Mouse (Mus musculus) midbrain, embryonic 15.5 days (tissue): ENCODE results near the gene Jam3. TPM values are rescaled to one million over a fixed set of nuclear protein-coding genes. Genes with fewer than 3 reads are reported as not detected.

Experiments used
- ATAC-seq: fragments of 200-750 bp; cut with Nextera tagmentation; replicated peaks from 2 replicates; pipeline ENCODE4 v1.8.0; 2017; ENCODE audit warnings: moderate TSS enrichment
- H3K27ac ChIP-seq: fragments of 300-500 bp; sonication (generic); 2 replicates; pipeline ENCODE4 v1.5.1; 2015; ENCODE audit warnings: mild to moderate bottlenecking, inconsistent platforms
- H3K27me3 ChIP-seq: fragments of 300-500 bp; sonication (generic); replicated peaks from 2 replicates; pipeline ENCODE4 v1.6.1; 2015; ENCODE audit warnings: inconsistent platforms
- H3K36me3 ChIP-seq: fragments of 300-500 bp; sonication (generic); replicated peaks from 2 replicates; pipeline ENCODE4 v1.6.1; 2015; ENCODE audit warnings: inconsistent platforms
- H3K4me1 ChIP-seq: fragments of 300-500 bp; sonication (generic); 2 replicates; pipeline ENCODE4 v1.6.1; 2015; ENCODE audit warnings: inconsistent platforms
- H3K4me2 ChIP-seq: fragments of 300-500 bp; sonication (generic); 2 replicates; pipeline ENCODE4 v1.6.1; 2015; ENCODE audit warnings: inconsistent platforms, mild to moderate bottlenecking, moderate library complexity
- H3K4me3 ChIP-seq: fragments of 300-500 bp; sonication (generic); 2 replicates; pipeline ENCODE4 v1.5.1; 2015; ENCODE audit warnings: mild to moderate bottlenecking, inconsistent platforms
- H3K9ac ChIP-seq: fragments of 300-500 bp; sonication (generic); 2 replicates; pipeline ENCODE4 v1.6.1; 2015; ENCODE audit warnings: mild to moderate bottlenecking, inconsistent platforms
- H3K9me3 ChIP-seq: fragments of 300-500 bp; sonication (generic); 2 replicates; pipeline ENCODE4 v1.6.1; 2016; ENCODE audit warnings: inconsistent platforms
- WGBS: fragments of 180-500 bp; shearing (Covaris S2); methylation state at CpG from one replicate; pipeline ENCODE4 v1.1.7; 2015; ENCODE audit warnings: mixed read lengths; 5-methylcytosine and 5-hydroxymethylcytosine counted together
- polyA plus RNA-seq: library from polyadenylated mRNA; unstranded; fragments of >200 nt; fragmentation: Nextera tagmentation; extraction: Ambion mirVana; gene quantifications from 2 replicates; pipeline ENCODE4 v1.2.1, GENCODE M21; 2015

The Jam3 gene
- polyA plus RNA-seq, 1 experiment from 2014 or later, result 52.2 TPM

GRCm38 (mm10) chr9:27135372-27135771, 19.8 kb downstream of the Jam3 start:
- no peaks in the 10 kb centered on the region for H3K27me3 ChIP-seq
- 94% methylated on average over 7 of the region's 7 CpGs for WGBS
- no peaks in the 10 kb centered on the region for H3K36me3 ChIP-seq
- no peak overlapping the region for H3K4me2 ChIP-seq
- H3K9ac ChIP-seq, result no peak overlapping the region
- H3K9me3 ChIP-seq, result no peaks in the 10 kb centered on the region
- ATAC-seq, result no peak
- H3K4me1 ChIP-seq, result no peaks in the 10 kb centered on the region
- H3K4me3 ChIP-seq, result no peak overlapping the region
- H3K27ac ChIP-seq, result no peak overlapping the region

- 80% methylated on average over 1 of the region's 1 CpGs for WGBS
- Histone ChIP-seq H3K4me3 (no peak overlapping the region), H3K9me3 (no peaks in the 10 kb centered on the region), H3K4me2 (no peak overlapping the region), H3K9ac (no peak overlapping the region), H3K27me3 (no peaks in the 10 kb centered on the region), H3K27ac (no peak overlapping the region), H3K4me1 (no peaks in the 10 kb centered on the region), H3K36me3 (no peaks in the 10 kb centered on the region)
- no peak for ATAC-seq
Observed at GRCm38 (mm10) chr9:27134410-27134809, 20.8 kb downstream of the Jam3 start.

- no peak overlapping the region for H3K4me2 ChIP-seq
- H3K9me3 ChIP-seq, result no peaks in the 10 kb centered on the region
- WGBS, result 85% methylated on average over 4 of the region's 4 CpGs
- no peaks in the 10 kb centered on the region for H3K27me3 ChIP-seq
- no peak overlapping the region for H3K27ac ChIP-seq
- H3K4me3 ChIP-seq, result no peak overlapping the region
- peaks cover 9% of the 10 kb centered on the region for H3K4me1 ChIP-seq
- no peak overlapping the region for H3K9ac ChIP-seq
- ATAC-seq, result no peak
- no peaks in the 10 kb centered on the region for H3K36me3 ChIP-seq
Observed at GRCm38 (mm10) chr9:27128629-27129028, 26.6 kb downstream of the Jam3 start.

- no peak for ATAC-seq
Observed at GRCm38 (mm10) chr9:27126543-27126942, 28.7 kb downstream of the Jam3 start.

GRCm38 (mm10) chr9:27125450-27125849, 29.8 kb downstream of the Jam3 start:
- Histone ChIP-seq H3K9me3 (no peaks in the 10 kb centered on the region), H3K4me1 (peaks cover 20% of the 10 kb centered on the region), H3K4me3 (no peak overlapping the region), H3K4me2 (no peak overlapping the region), H3K27me3 (no peaks in the 10 kb centered on the region), H3K9ac (no peak overlapping the region), H3K27ac (no peak overlapping the region), H3K36me3 (no peaks in the 10 kb centered on the region)
- 46% methylated on average over 6 of the region's 6 CpGs for WGBS
- no peak for ATAC-seq

More at GRCm38 (mm10) chr9:27126543-27126942, 28.7 kb downstream of the Jam3 start:
- H3K9ac ChIP-seq, result no peak overlapping the region
- 95% methylated on average over 6 of the region's 6 CpGs for WGBS
- no peaks in the 10 kb centered on the region for H3K27me3 ChIP-seq
- H3K4me1 ChIP-seq, result peaks cover 20% of the 10 kb centered on the region
- H3K9me3 ChIP-seq, result no peaks in the 10 kb centered on the region
- no peak overlapping the region for H3K4me3 ChIP-seq
- H3K27ac ChIP-seq, result no peak overlapping the region
- no peaks in the 10 kb centered on the region for H3K36me3 ChIP-seq
- H3K4me2 ChIP-seq, result no peak overlapping the region

- Histone ChIP-seq H3K9me3 (no peaks in the 10 kb centered on the region), H3K9ac (no peak overlapping the region), H3K27ac (no peak overlapping the region), H3K4me3 (no peak overlapping the region), H3K4me1 (peaks cover 20% of the 10 kb centered on the region), H3K4me2 (no peak overlapping the region), H3K27me3 (no peaks in the 10 kb centered on the region), H3K36me3 (no peaks in the 10 kb centered on the region)
- no peak for ATAC-seq
- 85% methylated on average over 2 of the region's 2 CpGs for WGBS
Observed at GRCm38 (mm10) chr9:27123947-27124346, 31.3 kb downstream of the Jam3 start.

GRCm38 (mm10) chr9:27122963-27123362, 32.3 kb downstream of the Jam3 start:
- Histone ChIP-seq H3K9ac (no peak overlapping the region), H3K27ac (peak overlapping the region; percentile 40; the same call in 1 of the 2 replicates), H3K4me2 (0 out of 2 replicates have a peak overlapping the region, but pooled peaks have one; percentile 11), H3K36me3 (no peaks in the 10 kb centered on the region), H3K4me1 (peaks cover 20% of the 10 kb centered on the region), H3K27me3 (no peaks in the 10 kb centered on the region), H3K9me3 (no peaks in the 10 kb centered on the region), H3K4me3 (no peak overlapping the region)
- peak; percentile 66 for ATAC-seq
- 31% methylated on average over 4 of the region's 4 CpGs for WGBS

GRCm38 (mm10) chr9:27122076-27122475, 33.1 kb downstream of the Jam3 start:
- Histone ChIP-seq H3K27me3 (no peaks in the 10 kb centered on the region), H3K9ac (no peak overlapping the region), H3K27ac (no peak overlapping the region), H3K4me3 (no peak overlapping the region), H3K9me3 (no peaks in the 10 kb centered on the region), H3K4me1 (peaks cover 20% of the 10 kb centered on the region), H3K4me2 (no peak overlapping the region), H3K36me3 (no peaks in the 10 kb centered on the region)
- no peak for ATAC-seq
- WGBS, result 85% methylated on average over 4 of the region's 4 CpGs

GRCm38 (mm10) chr9:27121254-27121653, 34.0 kb downstream of the Jam3 start:
- Histone ChIP-seq H3K9ac (no peak overlapping the region), H3K4me1 (peaks cover 20% of the 10 kb centered on the region), H3K4me3 (no peak overlapping the region), H3K36me3 (no peaks in the 10 kb centered on the region), H3K27me3 (no peaks in the 10 kb centered on the region), H3K27ac (no peak overlapping the region), H3K9me3 (no peaks in the 10 kb centered on the region), H3K4me2 (no peak overlapping the region)
- no peak for ATAC-seq
- 91% methylated on average over 9 of the region's 9 CpGs for WGBS

- no peaks in the 10 kb centered on the region for H3K9me3 ChIP-seq
- no peak overlapping the region for H3K4me3 ChIP-seq
- H3K27me3 ChIP-seq, result no peaks in the 10 kb centered on the region
- no peak overlapping the region for H3K9ac ChIP-seq
- 93% methylated on average over 3 of the region's 3 CpGs for WGBS
- H3K36me3 ChIP-seq, result no peaks in the 10 kb centered on the region
- ATAC-seq, result no peak
- no peak overlapping the region for H3K4me2 ChIP-seq
- 0 out of 2 replicates have a peak, but pooled peaks cover 9% of the 10 kb centered on the region for H3K4me1 ChIP-seq
- H3K27ac ChIP-seq, result no peak overlapping the region
Observed at GRCm38 (mm10) chr9:27111756-27112155, 43.5 kb downstream of the Jam3 start.

GRCm38 (mm10) chr9:27110681-27111080, 44.5 kb downstream of the Jam3 start:
- Histone ChIP-seq H3K4me2 (no peak overlapping the region), H3K27ac (no peak overlapping the region), H3K9ac (no peak overlapping the region), H3K36me3 (no peaks in the 10 kb centered on the region), H3K4me1 (0 out of 2 replicates have a peak, but pooled peaks cover 9% of the 10 kb centered on the region), H3K4me3 (no peak overlapping the region), H3K9me3 (no peaks in the 10 kb centered on the region), H3K27me3 (no peaks in the 10 kb centered on the region)
- WGBS, result 62% methylated on average over 5 of the region's 5 CpGs
- ATAC-seq, result no peak

- Histone ChIP-seq H3K27ac (no peak overlapping the region), H3K4me1 (0 out of 2 replicates have a peak, but pooled peaks cover 9% of the 10 kb centered on the region), H3K9me3 (no peaks in the 10 kb centered on the region), H3K9ac (no peak overlapping the region), H3K27me3 (no peaks in the 10 kb centered on the region), H3K4me3 (no peak overlapping the region), H3K36me3 (peaks cover 5% of the 10 kb centered on the region; the same call in 1 of the 2 replicates), H3K4me2 (no peak overlapping the region)
- no peak for ATAC-seq
- WGBS, result 75% methylated on average over 22 of the region's 22 CpGs
Observed at GRCm38 (mm10) chr9:27109533-27110514, 45.4 kb downstream of the Jam3 start.
